Mouse (Mus musculus) embryonic facial prominence, embryonic 15.5 days (tissue): ENCODE data around the gene Gstp2. TPM values are rescaled to one million over a fixed set of nuclear protein-coding genes. Genes with fewer than 3 reads are reported as not detected.
"Not testable (repeated sequence)": the region's sequence is repeated elsewhere in the genome, so short reads cannot be mapped to it uniquely, and the experiment has no call there.

Source experiments
- ATAC-seq: fragments of 200-750 bp; cut with Nextera tagmentation; 2 replicates; pipeline ENCODE4 v1.8.0; 2017; ENCODE audit warnings: low read depth, moderate TSS enrichment; ENCODE audit not compliant: insufficient number of reproducible peaks, low FRiP score, low TSS enrichment
- H3K27ac ChIP-seq: fragments of 300-500 bp; sonication (generic); replicated peaks from 2 replicates; pipeline ENCODE4 v1.5.1; 2015; ENCODE audit warnings: mild to moderate bottlenecking, inconsistent platforms
- H3K27me3 ChIP-seq: fragments of 300-500 bp; sonication (generic); 2 replicates; pipeline ENCODE4 v1.6.1; 2015; ENCODE audit warnings: inconsistent platforms
- H3K36me3 ChIP-seq: fragments of 300-500 bp; sonication (generic); 2 replicates; pipeline ENCODE4 v1.6.1; 2015; ENCODE audit warnings: mild to moderate bottlenecking, inconsistent platforms
- H3K4me1 ChIP-seq: fragments of 300-500 bp; sonication (generic); 2 replicates; pipeline ENCODE4 v1.6.1; 2015; ENCODE audit warnings: inconsistent platforms
- H3K4me2 ChIP-seq: fragments of 300-500 bp; sonication (generic); replicated peaks from 2 replicates; pipeline ENCODE4 v1.6.1; 2015; ENCODE audit warnings: mild to moderate bottlenecking, inconsistent platforms
- H3K4me3 ChIP-seq: fragments of 300-500 bp; sonication (generic); replicated peaks from 2 replicates; pipeline ENCODE4 v1.5.1; 2015; ENCODE audit warnings: mild to moderate bottlenecking, inconsistent platforms
- H3K9ac ChIP-seq: fragments of 300-500 bp; sonication (generic); 2 replicates; pipeline ENCODE4 v1.6.1; 2015; ENCODE audit warnings: inconsistent platforms
- H3K9me3 ChIP-seq: fragments of 300-500 bp; sonication (generic); replicated peaks from 2 replicates; pipeline ENCODE4 v1.6.1; 2016; ENCODE audit warnings: inconsistent platforms
- WGBS: fragments of 180-500 bp; shearing (Covaris S2); methylation state at CpG from one replicate; pipeline ENCODE4 v1.1.7; 2015; 5-methylcytosine and 5-hydroxymethylcytosine counted together
- polyA plus RNA-seq: library from polyadenylated mRNA; unstranded; fragments of >200 nt; fragmentation: Nextera tagmentation; extraction: Ambion mirVana; gene quantifications from 2 replicates; pipeline ENCODE4 v1.2.1, GENCODE M21; 2015

Gstp2 gene
- polyA plus RNA-seq, 1 experiment from 2014 or later = 3.7 TPM

- WGBS = 67% methylated on average over 15 of the region's 15 CpGs
- H3K4me3 ChIP-seq = no peak overlapping the region
- H3K27me3 ChIP-seq = no peaks in the 10 kb centered on the region
- H3K36me3 ChIP-seq = no peaks in the 10 kb centered on the region
- no peak overlapping the region for H3K9ac ChIP-seq
- no peak overlapping the region for H3K27ac ChIP-seq
- ATAC-seq = no peak
- H3K9me3 ChIP-seq = no peaks in the 10 kb centered on the region
- H3K4me1 ChIP-seq = no peaks in the 10 kb centered on the region
- no peak overlapping the region for H3K4me2 ChIP-seq
These were observed 24.5 kb upstream of the Gstp2 start for GRCm38 (mm10) chr19:4070311-4070710.

- ATAC-seq = no peak
- H3K36me3 ChIP-seq = no peaks in the 10 kb centered on the region
- 58% methylated on average over 15 of the region's 15 CpGs for WGBS
- no peaks in the 10 kb centered on the region for H3K4me1 ChIP-seq
- H3K27ac ChIP-seq = no peak overlapping the region
- no peak overlapping the region for H3K4me2 ChIP-seq
- H3K27me3 ChIP-seq = no peaks in the 10 kb centered on the region
- no peak overlapping the region for H3K4me3 ChIP-seq
- H3K9me3 ChIP-seq = no peaks in the 10 kb centered on the region
- H3K9ac ChIP-seq = no peak overlapping the region
These were observed 23.0 kb upstream of the Gstp2 start for GRCm38 (mm10) chr19:4068717-4069410.

- H3K9me3 ChIP-seq, H3K27me3 ChIP-seq, H3K9ac ChIP-seq, H3K36me3 ChIP-seq, H3K27ac ChIP-seq, ATAC-seq, H3K4me2 ChIP-seq, H3K4me3 ChIP-seq, H3K4me1 ChIP-seq: not testable (repeated sequence)
- 85% methylated on average over 2 of the region's 2 CpGs for WGBS
These were observed 22.4 kb upstream of the Gstp2 start for GRCm38 (mm10) chr19:4068242-4068641.

GRCm38 (mm10) chr19:4066877-4067276, 21.1 kb upstream of the Gstp2 start:
- no peak overlapping the region for H3K9ac ChIP-seq
- H3K4me3 ChIP-seq = no peak overlapping the region
- H3K27me3 ChIP-seq = no peaks in the 10 kb centered on the region
- H3K27ac ChIP-seq = no peak overlapping the region
- no peaks in the 10 kb centered on the region for H3K9me3 ChIP-seq
- no peaks in the 10 kb centered on the region for H3K4me1 ChIP-seq
- H3K4me2 ChIP-seq = no peak overlapping the region
- H3K36me3 ChIP-seq = no peaks in the 10 kb centered on the region
- ATAC-seq = no peak

GRCm38 (mm10) chr19:4066280-4066679, 20.5 kb upstream of the Gstp2 start:
- Histone ChIP-seq H3K9me3 (no peaks in the 10 kb centered on the region), H3K36me3 (no peaks in the 10 kb centered on the region), H3K27ac (no peak overlapping the region), H3K4me1 (no peaks in the 10 kb centered on the region), H3K9ac (no peak overlapping the region), H3K4me3 (no peak overlapping the region), H3K4me2 (no peak overlapping the region), H3K27me3 (no peaks in the 10 kb centered on the region)
- ATAC-seq = no peak
- WGBS = 59% methylated on average over 6 of the region's 6 CpGs

- H3K4me2 ChIP-seq, H3K36me3 ChIP-seq, H3K27ac ChIP-seq, H3K9me3 ChIP-seq, H3K27me3 ChIP-seq, H3K4me3 ChIP-seq, ATAC-seq, H3K9ac ChIP-seq, H3K4me1 ChIP-seq: not testable (repeated sequence)
- WGBS = 50% methylated on average over 5 of the region's 11 CpGs
These were observed 18.7 kb upstream of the Gstp2 start for GRCm38 (mm10) chr19:4064501-4064900.

GRCm38 (mm10) chr19:4063357-4063756, 17.5 kb upstream of the Gstp2 start:
- H3K27ac ChIP-seq, H3K27me3 ChIP-seq, H3K9ac ChIP-seq, H3K4me1 ChIP-seq, H3K36me3 ChIP-seq, H3K9me3 ChIP-seq, H3K4me3 ChIP-seq, ATAC-seq, H3K4me2 ChIP-seq: not testable (repeated sequence)
- WGBS = 78% methylated on average over 4 of the region's 4 CpGs

- H3K27ac ChIP-seq = no peak overlapping the region
- H3K27me3 ChIP-seq = no peaks in the 10 kb centered on the region
- no peak for ATAC-seq
- peaks cover 7% of the 10 kb centered on the region; the same call in 1 of the 2 replicates for H3K4me1 ChIP-seq
- H3K9ac ChIP-seq = no peak overlapping the region
- WGBS = 81% methylated on average over 6 of the region's 6 CpGs
- H3K4me2 ChIP-seq = no peak overlapping the region
- H3K9me3 ChIP-seq = no peaks in the 10 kb centered on the region
- no peak overlapping the region for H3K4me3 ChIP-seq
- H3K36me3 ChIP-seq = no peaks in the 10 kb centered on the region
These were observed 15.2 kb upstream of the Gstp2 start for GRCm38 (mm10) chr19:4060899-4061465.

GRCm38 (mm10) chr19:4060044-4060898, 14.4 kb upstream of the Gstp2 start:
- 87% methylated on average over 8 of the region's 8 CpGs for WGBS
- ATAC-seq, H3K27ac ChIP-seq, H3K4me2 ChIP-seq, H3K9me3 ChIP-seq, H3K27me3 ChIP-seq, H3K9ac ChIP-seq, H3K36me3 ChIP-seq, H3K4me3 ChIP-seq: not testable (repeated sequence)
- H3K4me1 ChIP-seq = peaks cover 14% of the 10 kb centered on the region

- Histone ChIP-seq H3K9ac (no peak within 1 kb of the TSS), H3K4me2 (no peak within 1 kb of the TSS), H3K9me3 (no peaks in the 10 kb centered on the region), H3K4me3 (no peak within 1 kb of the TSS), H3K4me1 (peaks cover 16% of the 10 kb centered on the region), H3K36me3 (no peaks in the 10 kb centered on the region), H3K27me3 (no peaks in the 10 kb centered on the region), H3K27ac (no peak within 1 kb of the TSS)
- 74% methylated on average over 15 of the region's 15 CpGs for WGBS
- no peak for ATAC-seq
These were observed 13.4 kb upstream of the Gstp2 start, which contains the start of gene Gstp3 for GRCm38 (mm10) chr19:4059069-4059740. TSS of gene Gstp3 (minus strand) at chr19:4059569.

- Histone ChIP-seq H3K27ac (no peak overlapping the region), H3K9me3 (no peaks in the 10 kb centered on the region), H3K4me1 (peaks cover 16% of the 10 kb centered on the region), H3K27me3 (no peaks in the 10 kb centered on the region), H3K36me3 (no peaks in the 10 kb centered on the region), H3K9ac (no peak overlapping the region), H3K4me2 (no peak overlapping the region), H3K4me3 (no peak overlapping the region)
- 87% methylated on average over 5 of the region's 5 CpGs for WGBS
- ATAC-seq = no peak
These were observed 12.8 kb upstream of the Gstp2 start for GRCm38 (mm10) chr19:4058581-4058980.
